Mouse (Mus musculus): Measurements from ENCODE around the gene Agpat2. TPM values are rescaled to one million over a fixed set of nuclear protein-coding genes. Genes with fewer than 3 reads are reported as not detected.

Gene Agpat2
- polyA plus RNA-seq, 1 experiment from 2014 or later: 47.7 TPM

DNA sequence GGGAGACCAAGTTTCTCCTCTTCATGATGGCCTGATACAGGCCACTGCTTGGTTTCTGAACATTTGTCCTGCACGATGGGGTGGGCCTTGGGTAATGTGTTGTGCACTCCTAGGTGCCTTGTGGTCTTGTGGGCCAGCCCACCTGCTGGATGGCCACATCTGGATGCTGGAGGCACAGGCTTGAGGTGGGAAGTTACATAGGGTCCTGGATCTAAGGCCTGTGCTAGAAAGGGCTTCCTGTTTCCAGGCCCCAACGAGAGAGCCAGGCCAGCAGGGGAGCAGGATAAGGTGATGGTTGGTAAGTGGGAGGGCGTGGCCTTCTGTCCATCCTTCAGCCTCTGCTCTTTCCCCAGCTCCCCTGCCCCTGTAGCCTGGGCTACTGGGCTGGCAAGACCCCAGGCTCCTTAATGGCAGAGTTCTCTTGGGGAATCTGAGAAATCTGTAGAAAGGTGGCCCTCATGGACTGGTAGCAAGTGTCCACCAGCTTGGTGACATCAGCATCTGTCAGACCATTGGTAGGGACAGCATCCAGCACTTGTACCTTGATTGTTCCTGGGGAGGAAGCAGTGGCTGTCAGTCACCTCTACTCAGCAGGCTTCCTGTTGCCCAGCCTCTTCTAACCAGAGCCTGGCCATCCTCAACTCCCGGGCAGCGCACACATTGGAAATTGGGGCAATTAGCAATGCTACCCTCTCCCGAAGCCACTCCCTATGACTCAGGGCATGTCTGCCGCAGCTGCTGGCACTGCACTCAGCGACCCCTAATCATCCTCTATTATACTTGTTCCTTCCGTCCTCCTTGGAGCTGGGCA is 10.8 kb downstream of the Agpat2 start:
- WGBS: 54% methylated on average over 9 of the region's 9 CpGs
- ATAC-seq (replicated peaks; ENCODE audit: low FRiP score): peak; percentile 3; the same call in 1 of the 2 replicates
- Histone ChIP-seq H3K27ac (peak overlapping the region; percentile 13; the same call in 1 of the 2 replicates), H3K9me3 (replicated peaks) (no peaks in the 10 kb centered on the region), H3K36me3 (peaks cover 53% of the 10 kb centered on the region), H3K4me2 (no peak overlapping the region), H3K9ac (no peak overlapping the region), H3K4me3 (replicated peaks) (no peak overlapping the region), H3K27me3 (no peaks in the 10 kb centered on the region), H3K4me1 (peaks cover 34% of the 10 kb centered on the region)

GRCm38 (mm10) chr2:26591416-26591815 is 12.8 kb downstream of the Agpat2 start:
- 83% methylated on average over 12 of the region's 12 CpGs for WGBS
- no peak for ATAC-seq (replicated peaks; ENCODE audit: low FRiP score)
- Histone ChIP-seq H3K4me1 (peaks cover 48% of the 10 kb centered on the region), H3K4me3 (replicated peaks) (peak overlapping the region; percentile 10; the same call in 1 of the 2 replicates), H3K9ac (no peak overlapping the region), H3K36me3 (peaks cover 53% of the 10 kb centered on the region), H3K4me2 (0 out of 2 replicates have a peak overlapping the region, but pooled peaks have one; percentile 84), H3K27me3 (no peaks in the 10 kb centered on the region), H3K27ac (peak overlapping the region; percentile 49; the same call in 1 of the 2 replicates), H3K9me3 (replicated peaks) (no peaks in the 10 kb centered on the region)

DNA sequence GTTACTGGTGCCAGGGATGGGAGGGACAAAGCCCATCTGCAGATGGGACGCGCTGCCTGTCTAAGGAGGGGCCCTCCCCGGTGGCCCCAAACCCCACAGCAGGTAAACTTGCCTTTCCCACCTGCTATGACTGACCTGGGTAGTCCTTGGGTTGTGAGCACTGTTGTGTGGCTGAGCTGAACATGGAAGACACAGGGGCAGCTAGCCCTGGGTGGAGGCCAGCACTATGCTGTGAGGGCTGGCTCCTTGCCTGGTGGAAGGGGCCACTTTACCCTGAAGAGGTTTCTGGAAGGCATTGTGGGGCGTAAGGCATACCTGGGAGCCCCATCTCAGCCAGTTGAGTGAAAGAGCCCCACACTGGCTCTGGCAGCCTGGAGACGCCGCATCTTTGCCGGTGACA is 13.3 kb downstream of the Agpat2 start:
- Histone ChIP-seq H3K4me3 (replicated peaks) (peak overlapping the region; percentile 77), H3K27me3 (no peaks in the 10 kb centered on the region), H3K4me2 (peak overlapping the region; percentile 84; the same call in 1 of the 2 replicates), H3K36me3 (peaks cover 50% of the 10 kb centered on the region), H3K4me1 (peaks cover 52% of the 10 kb centered on the region), H3K9ac (no peak overlapping the region), H3K27ac (peak overlapping the region; percentile 49; the same call in 1 of the 2 replicates), H3K9me3 (replicated peaks) (no peaks in the 10 kb centered on the region)
- WGBS: 84% methylated on average over 7 of the region's 7 CpGs
- no peak for ATAC-seq (replicated peaks; ENCODE audit: low FRiP score)

DNA sequence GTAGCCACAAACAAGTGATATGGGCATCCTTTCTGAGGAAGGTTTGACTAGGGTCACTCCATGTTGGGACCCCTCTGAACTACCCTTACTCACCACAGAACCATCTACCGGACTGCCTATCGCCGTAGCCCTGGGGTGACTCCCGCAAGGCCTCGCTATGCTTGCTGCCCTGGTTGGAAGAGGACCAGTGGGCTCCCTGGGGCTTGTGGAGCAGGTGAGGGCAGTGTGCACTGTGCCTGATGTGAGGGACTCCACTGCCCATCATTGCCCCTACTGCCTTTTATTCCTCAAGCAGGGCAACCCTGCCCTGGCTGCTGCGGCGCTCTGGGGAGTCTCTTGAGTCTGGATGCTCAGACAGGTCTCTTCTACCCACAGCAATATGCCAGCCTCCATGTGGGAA is 13.9 kb downstream of the Agpat2 start:
- Histone ChIP-seq H3K9ac (no peak overlapping the region), H3K27me3 (no peaks in the 10 kb centered on the region), H3K4me3 (replicated peaks) (peak overlapping the region; percentile 77), H3K36me3 (peaks cover 44% of the 10 kb centered on the region), H3K4me2 (peak overlapping the region; percentile 84), H3K4me1 (peaks cover 45% of the 10 kb centered on the region), H3K27ac (peak overlapping the region; percentile 83), H3K9me3 (replicated peaks) (no peaks in the 10 kb centered on the region)
- WGBS: 83% methylated on average over 7 of the region's 7 CpGs
- ATAC-seq (replicated peaks; ENCODE audit: low FRiP score): no peak

- Histone ChIP-seq H3K27me3 (no peaks in the 10 kb centered on the region), H3K27ac (peak overlapping the region; percentile 83; the same call in 1 of the 2 replicates), H3K9ac (peak overlapping the region; percentile 79), H3K36me3 (peaks cover 34% of the 10 kb centered on the region), H3K4me3 (replicated peaks) (peak overlapping the region; percentile 77), H3K9me3 (replicated peaks) (no peaks in the 10 kb centered on the region), H3K4me1 (peaks cover 38% of the 10 kb centered on the region), H3K4me2 (peak overlapping the region; percentile 84)
- no peak for ATAC-seq (replicated peaks; ENCODE audit: low FRiP score)
- 90% methylated on average over 10 of the region's 10 CpGs for WGBS
Measured at GRCm38 (mm10) chr2:26589284-26589683, 14.9 kb downstream of the Agpat2 start.

GRCm38 (mm10) chr2:26588573-26588972 is 15.6 kb downstream of the Agpat2 start:
- peak overlapping the region; percentile 79 for H3K9ac ChIP-seq

GRCm38 (mm10) chr2:26587044-26587405 is 17.2 kb downstream of the Agpat2 start:
- peak; percentile 50; the same call in 1 of the 2 replicates for ATAC-seq (replicated peaks; ENCODE audit: low FRiP score)
- Histone ChIP-seq H3K9ac (peak overlapping the region; percentile 79), H3K27me3 (no peaks in the 10 kb centered on the region), H3K9me3 (replicated peaks) (no peaks in the 10 kb centered on the region), H3K27ac (peak overlapping the region; percentile 83), H3K4me3 (replicated peaks) (peak overlapping the region; percentile 77), H3K4me1 (peaks cover 36% of the 10 kb centered on the region), H3K36me3 (peaks cover 12% of the 10 kb centered on the region), H3K4me2 (peak overlapping the region; percentile 84)
- 3% methylated on average over 11 of the region's 11 CpGs for WGBS

More at GRCm38 (mm10) chr2:26588573-26588972, 15.6 kb downstream of the Agpat2 start:
- H3K27ac ChIP-seq: peak overlapping the region; percentile 83
- peak overlapping the region; percentile 84 for H3K4me2 ChIP-seq
- peak; percentile 23; the same call in 1 of the 2 replicates for ATAC-seq (replicated peaks; ENCODE audit: low FRiP score)
- no peaks in the 10 kb centered on the region for H3K27me3 ChIP-seq
- no peaks in the 10 kb centered on the region for H3K9me3 ChIP-seq (replicated peaks)
- peak overlapping the region; percentile 77 for H3K4me3 ChIP-seq (replicated peaks)
- peaks cover 27% of the 10 kb centered on the region for H3K36me3 ChIP-seq
- WGBS: 20% methylated on average over 4 of the region's 4 CpGs
- peaks cover 36% of the 10 kb centered on the region for H3K4me1 ChIP-seq

DNA sequence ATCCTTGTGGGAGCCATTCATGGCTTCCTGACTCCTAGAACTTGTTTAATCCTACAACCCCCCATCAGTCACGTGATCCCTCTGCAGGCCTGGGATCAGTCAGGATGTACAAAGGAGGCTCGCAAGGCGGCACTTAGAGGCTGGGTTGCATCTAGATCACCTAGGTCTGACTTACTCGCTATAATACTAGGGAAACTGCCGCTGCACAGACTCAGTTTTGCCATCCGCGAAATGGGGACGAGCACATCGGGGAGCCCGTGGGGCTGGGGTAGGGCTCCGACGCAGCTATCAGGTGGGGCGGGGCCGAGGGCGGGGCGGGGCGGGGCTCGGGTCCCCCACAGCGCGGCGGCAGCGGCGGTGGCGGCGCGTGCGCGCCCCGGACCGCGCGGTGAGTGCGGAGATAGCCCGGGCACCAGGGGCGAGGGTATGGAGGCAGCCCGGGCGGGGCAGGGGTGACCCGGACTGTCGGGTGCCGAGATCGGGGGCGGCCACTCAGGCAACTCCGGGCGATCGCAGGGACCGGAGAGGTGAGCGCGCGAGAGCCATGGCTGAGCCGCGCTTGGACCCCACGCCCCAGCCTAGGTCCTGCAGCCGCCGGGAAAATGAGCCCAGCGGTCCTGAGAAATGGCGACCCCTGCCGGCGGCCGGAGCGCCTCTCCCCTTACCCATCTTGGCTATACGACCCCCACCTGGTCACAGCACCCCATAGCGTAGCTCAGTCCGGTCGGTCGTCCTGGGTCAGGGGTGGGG is 17.7 kb downstream of the Agpat2 start, which contains the start of gene Gm20532:
Gene Gm20532 (plus strand): TSS at position 346 of the 750 bp plus-strand sequence.
- WGBS: under 1% methylated on average over 64 of the region's 65 CpGs
- Histone ChIP-seq H3K9me3 (replicated peaks) (no peaks in the 10 kb centered on the region), H3K4me3 (replicated peaks) (peak within 1 kb of the TSS; percentile 77), H3K27me3 (no peaks in the 10 kb centered on the region), H3K4me2 (peak within 1 kb of the TSS; percentile 84), H3K4me1 (peaks cover 36% of the 10 kb centered on the region), H3K36me3 (peaks cover 6% of the 10 kb centered on the region), H3K27ac (peak within 1 kb of the TSS; percentile 83), H3K9ac (peak within 1 kb of the TSS; percentile 79)
- ATAC-seq (replicated peaks; ENCODE audit: low FRiP score): peak; percentile 84

- H3K9ac ChIP-seq: peak overlapping the region; percentile 79
- H3K27me3 ChIP-seq: no peaks in the 10 kb centered on the region
- no peaks in the 10 kb centered on the region for H3K9me3 ChIP-seq (replicated peaks)
- no peak for ATAC-seq (replicated peaks; ENCODE audit: low FRiP score)
- no peaks in the 10 kb centered on the region; the same call in 1 of the 2 replicates for H3K36me3 ChIP-seq
- 59% methylated on average over 6 of the region's 6 CpGs for WGBS
- peaks cover 31% of the 10 kb centered on the region for H3K4me1 ChIP-seq
- H3K4me2 ChIP-seq: peak overlapping the region; percentile 84; the same call in 1 of the 2 replicates
- H3K27ac ChIP-seq: peak overlapping the region; percentile 83
- H3K4me3 ChIP-seq (replicated peaks): peak overlapping the region; percentile 77
Measured at GRCm38 (mm10) chr2:26585713-26586112, 18.5 kb downstream of the Agpat2 start.

DNA sequence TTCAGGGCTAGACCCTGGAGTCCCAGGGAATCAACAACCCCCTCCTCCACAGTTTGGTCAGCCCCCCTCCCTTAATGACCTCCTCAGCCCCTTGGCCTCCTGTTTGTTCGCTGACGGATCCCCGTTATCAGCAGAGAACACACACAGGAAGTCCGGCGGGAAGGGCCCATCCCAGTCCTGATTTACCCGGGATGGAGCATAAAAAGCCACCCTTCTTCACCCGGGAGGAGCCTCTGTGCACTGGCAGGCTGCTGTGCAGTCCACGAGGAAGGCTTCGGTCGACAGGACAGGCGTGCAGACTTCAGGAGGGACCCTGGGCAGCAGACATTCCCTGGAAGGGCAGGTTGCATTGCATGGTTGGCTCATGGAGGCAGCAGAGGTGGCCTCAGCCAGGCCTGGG is 20.6 kb downstream of the Agpat2 start:
- Histone ChIP-seq H3K4me1 (peaks cover 31% of the 10 kb centered on the region), H3K9me3 (replicated peaks) (no peaks in the 10 kb centered on the region), H3K27me3 (no peaks in the 10 kb centered on the region), H3K9ac (no peak overlapping the region), H3K4me2 (peak overlapping the region; percentile 22), H3K27ac (peak overlapping the region; percentile 83), H3K36me3 (no peaks in the 10 kb centered on the region), H3K4me3 (replicated peaks) (peak overlapping the region; percentile 77)
- ATAC-seq (replicated peaks; ENCODE audit: low FRiP score): no peak
- WGBS: 41% methylated on average over 11 of the region's 11 CpGs

- Histone ChIP-seq H3K27ac (peak overlapping the region; percentile 64), H3K9ac (no peak overlapping the region), H3K4me3 (replicated peaks) (no peak overlapping the region), H3K27me3 (no peaks in the 10 kb centered on the region), H3K36me3 (no peaks in the 10 kb centered on the region), H3K4me2 (peak overlapping the region; percentile 22), H3K9me3 (replicated peaks) (no peaks in the 10 kb centered on the region), H3K4me1 (peaks cover 31% of the 10 kb centered on the region)
- WGBS: 75% methylated on average over 7 of the region's 7 CpGs
- ATAC-seq (replicated peaks; ENCODE audit: low FRiP score): no peak
Measured at GRCm38 (mm10) chr2:26582741-26583140, 21.5 kb downstream of the Agpat2 start.
